Mouse (Mus musculus) cerebellum, postnatal 36 days (tissue): ENCODE measurements at regions not wholly inside any gene's neighbourhood (a gene's known extent, or its start where the extent isn't known, plus 50 kb on each side); places are given as distances from the start of the nearest gene placed in this dataset.

Experiments
- DNase-seq, 2 experiments: peaks; one replicate each; pipeline ENCODE4 v3.0.0; 2021 to 2022; ENCODE audit warnings: mixed read lengths in 2 of 2

DNA sequence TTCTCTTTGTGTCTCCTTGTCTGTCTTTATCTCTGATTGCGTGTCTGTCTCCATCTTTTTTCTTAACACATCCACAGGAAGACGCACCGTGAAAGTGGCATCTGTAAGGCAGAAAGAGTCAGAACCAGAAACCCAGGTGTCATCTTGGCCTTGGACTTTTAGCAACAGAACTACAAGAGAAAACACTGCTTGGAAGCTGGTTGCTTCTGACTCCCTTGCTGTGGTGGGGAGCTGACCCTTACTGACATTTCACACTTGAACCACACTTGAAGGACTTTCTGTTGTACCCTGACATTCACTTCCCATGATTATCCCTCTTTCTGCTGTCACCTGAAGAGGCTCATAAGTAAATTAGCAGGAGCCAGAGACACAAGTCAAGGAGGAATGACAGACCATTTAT lies 180.6 kb downstream of the Irx2 start:
- DNase-seq = no peak

DNA sequence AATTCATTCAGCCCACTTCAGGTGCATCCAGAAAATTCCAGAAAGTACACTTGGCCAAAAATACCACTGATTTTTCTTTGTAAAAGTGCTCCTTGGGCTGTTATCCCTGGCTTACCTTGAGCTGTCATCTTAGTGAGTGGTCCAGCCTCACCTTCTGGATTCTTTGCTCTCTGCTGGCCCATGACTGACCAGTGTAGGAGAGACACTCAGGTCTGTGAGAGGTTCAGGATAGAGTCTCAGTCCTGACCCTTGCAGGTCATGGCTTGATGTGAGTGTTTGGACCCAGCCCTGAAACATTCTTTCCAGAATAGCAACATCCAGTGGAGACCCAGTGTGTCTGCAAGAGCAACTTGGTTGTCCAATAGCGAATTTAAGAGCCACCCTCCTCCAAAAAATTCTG lies 182.0 kb downstream of the Irx2 start:
- DNase-seq = no peak

DNA sequence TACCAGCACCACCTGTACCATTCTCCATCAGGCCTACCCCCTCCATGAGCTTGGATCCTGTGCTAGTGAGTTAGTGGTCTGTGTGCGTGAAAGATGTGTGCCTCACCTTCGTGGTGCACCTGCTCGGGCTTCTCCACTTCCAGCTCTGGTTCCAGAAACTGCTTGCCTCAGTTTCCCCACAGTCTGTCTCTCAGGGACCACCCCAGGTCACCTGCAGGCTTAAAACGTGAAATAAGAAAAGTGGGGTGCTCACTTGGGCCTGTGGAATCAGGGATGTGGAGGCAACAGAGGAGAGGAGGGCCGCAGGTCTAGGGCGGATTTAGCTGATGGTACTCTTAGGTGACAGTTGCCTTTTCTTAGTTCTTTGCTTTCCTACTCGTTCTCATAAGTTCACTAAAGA lies 186.0 kb downstream of the Irx2 start:
- no peak for DNase-seq

DNA sequence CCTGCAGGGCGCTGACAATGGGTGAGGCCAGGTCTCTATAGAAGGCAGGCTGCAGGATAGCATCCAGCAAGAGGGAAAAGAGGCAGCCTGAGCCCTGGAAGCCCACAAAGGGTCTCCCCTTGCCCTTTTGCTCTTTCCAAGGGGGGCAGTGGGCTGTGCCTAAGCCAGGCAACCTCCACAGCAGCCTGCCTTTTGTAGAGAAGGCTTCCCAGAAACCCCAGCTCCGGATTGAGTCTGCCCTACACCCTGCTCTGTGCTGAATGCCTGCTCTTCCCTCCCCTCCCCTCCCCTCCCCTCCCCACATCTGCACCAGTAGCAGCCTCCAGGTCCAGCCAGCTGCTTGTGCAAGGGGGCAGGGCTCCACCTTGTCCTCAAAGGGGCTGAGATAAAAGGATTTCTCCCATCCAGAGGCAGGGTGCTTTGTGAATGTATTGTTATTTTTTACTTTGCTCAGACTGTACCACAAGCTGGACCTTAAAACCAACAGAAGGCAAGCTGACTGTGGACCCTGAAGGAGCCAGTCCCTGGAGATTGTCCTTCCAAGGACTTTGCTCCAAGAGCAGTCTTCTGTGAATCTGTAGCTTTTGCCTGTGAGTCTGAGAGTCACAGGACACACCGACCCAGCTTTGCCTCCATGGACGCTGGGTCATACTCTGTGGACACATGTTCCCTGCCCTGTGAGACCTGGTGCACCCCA lies 186.8 kb downstream of the Irx2 start:
- DNase-seq = no peak

DNA sequence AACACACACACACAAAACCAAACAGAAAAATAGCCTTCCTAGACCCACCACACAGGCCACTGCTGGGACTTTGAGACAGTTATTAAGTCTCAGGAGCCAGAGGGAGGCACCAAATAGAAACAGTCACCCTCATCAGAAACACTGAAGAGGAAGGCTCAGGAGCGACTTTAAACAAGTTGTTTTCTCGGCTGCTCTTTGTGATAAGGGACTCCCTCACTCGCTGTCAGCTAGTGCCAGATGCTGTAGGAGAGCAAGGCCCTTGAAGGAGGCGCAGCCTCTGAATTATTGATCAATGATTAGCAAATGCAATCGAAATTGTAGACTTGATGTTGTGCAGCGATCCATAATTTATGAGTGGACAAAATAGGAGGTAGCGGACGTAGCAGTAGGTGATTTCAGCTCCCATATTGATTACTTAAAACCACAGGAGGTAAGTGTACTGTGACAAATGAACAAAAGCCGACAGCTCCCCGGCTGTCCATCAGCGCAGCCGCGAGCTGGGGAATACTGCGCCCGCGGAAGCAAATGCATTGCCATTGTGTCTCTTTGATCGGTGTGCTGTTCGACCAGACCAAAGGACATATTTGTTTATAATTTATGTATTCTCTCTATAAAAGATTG lies 187.4 kb downstream of the Irx2 start:
- DNase-seq = no peak

DNA sequence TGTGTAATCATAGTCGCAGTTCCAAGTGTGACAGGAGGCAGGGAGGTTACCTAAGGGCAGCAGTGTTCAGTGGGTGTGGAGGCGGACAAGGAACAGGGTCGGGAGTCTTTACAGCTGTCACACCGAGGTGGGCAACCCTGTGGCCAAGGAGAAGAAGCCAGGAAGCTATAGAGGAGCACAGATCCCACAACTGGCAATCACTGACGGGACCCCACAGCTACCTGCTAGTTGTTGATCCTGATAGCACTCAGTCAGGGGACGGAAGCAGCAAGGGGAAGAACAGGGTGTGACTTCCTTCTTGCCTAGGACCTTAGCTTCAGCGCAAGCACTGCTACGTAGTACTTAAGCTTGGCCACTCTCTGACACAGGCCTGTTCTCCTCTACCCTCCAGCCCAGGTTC lies 188.2 kb downstream of the Irx2 start:
- DNase-seq = no peak

DNA sequence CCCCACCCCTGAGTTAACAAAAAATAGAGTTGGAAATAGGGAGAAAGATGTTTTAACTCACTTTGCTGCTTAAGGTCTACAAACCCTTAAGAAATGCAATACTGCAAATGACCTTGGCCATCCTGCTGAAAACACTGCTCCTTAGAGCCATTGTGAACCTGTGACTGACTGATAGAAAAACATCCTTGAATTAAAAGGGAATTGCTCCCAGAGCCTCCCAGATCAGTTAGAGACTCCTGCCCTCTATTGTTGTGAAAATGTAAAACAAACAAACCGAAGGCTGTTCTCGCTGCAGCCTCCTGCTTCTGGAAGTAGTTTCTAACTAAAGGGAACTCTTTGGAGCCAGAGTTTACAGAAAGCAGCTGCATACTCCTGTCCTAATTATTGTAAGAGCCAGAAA lies 188.9 kb downstream of the Irx2 start:
- DNase-seq = no peak

DNA sequence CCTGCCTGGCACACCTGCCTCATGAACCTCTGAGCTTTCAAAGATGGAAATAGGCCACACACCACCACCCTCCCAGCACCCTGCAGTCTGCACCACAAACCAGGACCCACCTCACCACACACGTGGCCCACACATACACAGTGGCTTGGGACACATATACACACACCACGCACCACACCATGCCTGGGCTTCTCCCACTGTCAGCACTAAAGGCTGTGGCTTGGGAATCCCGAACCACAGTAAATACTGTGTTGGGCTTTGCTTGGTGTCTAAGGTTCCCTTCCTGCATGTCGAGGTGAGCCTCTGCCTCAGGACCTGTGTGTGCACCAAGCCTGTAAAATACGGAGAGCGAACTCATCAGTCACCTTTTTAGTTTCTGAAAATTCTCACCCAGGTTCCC lies 189.3 kb downstream of the Irx2 start:
- no peak for DNase-seq

DNA sequence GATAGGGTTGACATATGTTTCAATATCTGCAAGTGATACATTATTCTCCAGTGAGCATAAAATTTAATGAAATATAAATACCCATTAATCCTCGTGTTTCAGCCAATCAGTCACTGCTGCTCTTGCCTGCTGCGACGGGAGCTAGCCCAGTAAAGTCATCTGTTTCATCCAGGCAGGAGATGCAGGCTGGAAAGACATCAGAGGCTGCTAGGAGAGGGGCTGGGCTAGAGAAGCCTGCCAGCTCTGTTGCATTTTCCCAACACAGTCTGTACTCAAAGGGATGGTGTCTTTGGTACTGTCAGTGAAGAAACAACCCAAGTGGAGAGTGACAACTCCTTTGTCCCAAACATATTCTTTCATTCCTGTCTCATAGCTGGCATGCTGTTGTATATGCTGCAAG lies 198.0 kb downstream of the Irx2 start:
- DNase-seq = no peak

DNA sequence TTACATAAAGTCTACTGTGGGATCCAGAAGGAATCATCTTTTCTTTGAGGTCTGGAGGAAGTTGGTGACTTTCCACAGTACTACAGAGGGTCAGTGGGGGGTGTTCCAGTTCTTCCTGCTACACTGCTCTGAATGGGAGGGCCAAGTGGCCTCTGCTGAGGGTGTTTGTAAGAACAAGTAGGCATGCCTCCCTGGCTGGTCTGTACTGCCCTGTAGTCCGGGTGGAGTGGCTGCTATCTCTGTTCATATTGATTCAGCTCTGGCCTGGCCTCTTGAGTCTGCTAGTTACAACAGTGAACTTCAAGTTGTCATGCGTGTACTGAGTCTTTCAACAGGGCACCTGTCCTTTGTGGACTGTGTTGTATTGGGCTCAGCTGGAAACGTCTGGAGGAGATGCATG lies 200.7 kb downstream of the Irx2 start:
- DNase-seq = no peak

DNA sequence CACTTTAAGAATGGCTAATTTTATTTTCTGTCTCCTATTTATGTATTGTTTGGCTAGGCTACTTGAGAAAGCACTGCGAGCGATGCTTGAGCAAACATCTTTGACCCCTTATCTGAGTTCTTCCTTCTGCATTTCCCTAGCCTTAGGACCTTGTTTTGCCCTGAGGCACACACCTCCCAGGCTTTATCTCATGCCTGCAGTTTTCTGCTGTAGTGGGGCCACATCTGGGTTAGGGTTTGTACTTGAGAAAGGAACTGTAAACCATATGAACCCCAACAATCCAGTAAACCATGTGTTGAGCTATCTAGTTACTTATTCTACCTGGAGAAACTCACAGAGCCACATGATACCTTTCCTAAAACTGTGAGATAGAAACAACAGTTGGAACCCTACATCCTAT lies 204.7 kb downstream of the Irx2 start:
- no peak for DNase-seq

DNA sequence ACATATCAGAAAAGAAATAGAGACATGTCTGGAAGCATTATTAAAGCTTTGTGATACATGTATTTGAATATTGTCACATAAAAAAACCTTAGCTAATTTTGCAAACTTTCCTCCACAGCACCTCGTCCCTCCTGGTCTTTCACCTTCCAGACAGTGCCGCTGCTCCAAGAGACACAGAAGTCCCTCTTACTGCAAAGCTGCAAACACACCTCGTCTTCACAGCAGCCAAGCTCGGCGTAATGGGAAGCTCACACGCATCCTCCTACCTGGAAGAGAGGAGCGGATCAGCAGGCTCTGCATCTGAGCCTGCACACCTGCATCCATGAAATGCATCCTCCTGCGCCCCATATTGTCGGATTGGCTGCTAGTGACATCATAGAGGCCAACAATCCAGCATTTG lies 208.4 kb downstream of the Irx2 start:
- no peak for DNase-seq

DNA sequence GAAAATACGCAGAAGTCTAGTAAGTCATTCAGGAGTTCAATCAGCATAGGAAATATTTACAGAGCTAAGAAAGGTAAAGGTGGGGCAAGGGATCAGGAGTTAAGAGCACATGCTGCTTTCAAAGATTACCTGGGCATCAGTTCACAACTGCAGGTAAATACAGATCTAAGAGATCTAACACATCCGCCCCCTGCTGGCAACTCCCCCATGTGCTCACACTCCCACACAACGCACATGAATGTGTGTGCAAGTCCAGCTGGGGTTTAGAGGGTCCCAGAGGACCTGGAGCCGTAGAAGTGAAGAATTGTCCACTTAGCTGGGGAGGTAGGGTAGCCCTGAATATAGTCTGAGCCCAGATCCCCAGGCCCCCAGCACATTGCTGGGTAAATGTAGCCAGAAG lies 219.5 kb downstream of the Irx2 start:
- no peak for DNase-seq

DNA sequence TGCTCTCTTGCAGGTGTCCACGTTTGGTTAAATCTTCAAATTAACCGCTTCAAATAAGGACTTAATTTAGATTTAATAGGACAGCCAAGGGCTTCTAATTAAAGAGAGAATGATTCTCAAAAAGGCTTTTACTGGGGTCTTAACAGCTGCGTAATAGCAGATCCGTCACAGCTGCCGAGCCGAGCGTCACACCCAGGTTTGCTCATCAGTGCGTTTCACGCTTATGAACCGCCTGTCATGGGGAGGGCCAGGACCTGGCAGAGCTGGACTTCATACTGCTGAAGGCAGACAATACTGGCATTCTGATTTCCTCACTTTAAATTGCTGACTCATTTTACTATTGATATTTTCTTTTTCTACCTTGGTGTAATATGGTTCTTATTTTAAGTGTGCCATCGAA lies 221.2 kb downstream of the Irx2 start:
- no peak for DNase-seq

DNA sequence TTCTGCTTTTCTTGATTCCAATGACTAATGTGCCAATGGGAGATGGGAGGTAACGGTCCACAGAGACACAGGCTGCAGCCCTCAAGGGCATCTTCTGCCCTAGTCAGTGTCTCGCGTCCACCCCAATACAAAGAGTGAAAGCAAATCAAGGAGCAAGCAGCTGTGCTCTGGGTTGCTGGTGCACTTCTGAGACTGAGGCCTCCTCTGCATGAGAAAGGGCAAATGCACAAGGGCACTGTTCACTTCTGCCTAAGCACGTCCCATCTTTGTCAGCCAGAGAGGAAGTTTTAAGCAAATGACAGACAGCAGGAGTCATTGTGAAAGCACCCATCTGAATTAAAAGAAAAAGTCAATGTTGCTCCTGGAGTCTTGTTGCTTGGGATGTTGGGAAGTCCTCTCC lies 224.3 kb downstream of the Irx2 start:
- DNase-seq = no peak

DNA sequence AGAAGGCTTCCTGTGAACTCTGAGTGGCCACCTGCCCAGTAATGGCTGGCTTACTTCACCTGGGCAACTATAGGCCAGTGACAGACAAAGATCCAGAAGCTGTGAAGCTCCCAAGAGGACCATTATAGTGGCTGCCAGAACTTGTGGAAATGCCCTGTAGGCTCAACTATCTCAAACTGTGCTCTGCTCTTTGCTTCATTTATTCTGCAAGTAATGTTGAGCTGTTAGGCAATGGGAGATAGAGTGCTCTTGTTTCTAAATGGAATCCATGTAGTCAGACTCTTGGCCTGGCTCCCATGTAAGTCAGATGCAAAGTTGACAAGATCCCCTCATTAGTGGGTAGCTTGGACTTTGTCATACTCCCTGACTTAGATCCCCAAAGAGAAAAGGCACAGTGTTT lies 247.3 kb downstream of the Irx2 start:
- DNase-seq = no peak

DNA sequence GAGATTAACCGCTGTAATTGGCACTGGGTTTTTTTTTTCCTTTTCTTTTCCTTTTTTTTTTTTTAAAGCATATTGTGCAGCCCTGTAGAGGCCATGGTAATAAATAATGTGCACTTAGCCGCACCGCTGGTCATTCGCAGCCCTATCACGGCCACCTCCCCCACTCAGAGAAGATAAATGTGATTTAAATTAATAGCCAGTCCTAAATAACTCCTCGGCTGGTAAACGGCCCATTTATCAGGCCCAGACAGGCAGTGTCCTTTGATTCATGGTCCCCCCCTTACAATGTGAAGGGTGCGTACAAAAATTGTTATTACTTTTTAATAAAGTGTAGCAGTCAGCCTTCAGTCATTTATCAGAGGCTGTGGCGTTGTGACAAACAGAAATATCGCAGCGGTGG lies 266.4 kb downstream of the Irx2 start:
- DNase-seq = no peak

DNA sequence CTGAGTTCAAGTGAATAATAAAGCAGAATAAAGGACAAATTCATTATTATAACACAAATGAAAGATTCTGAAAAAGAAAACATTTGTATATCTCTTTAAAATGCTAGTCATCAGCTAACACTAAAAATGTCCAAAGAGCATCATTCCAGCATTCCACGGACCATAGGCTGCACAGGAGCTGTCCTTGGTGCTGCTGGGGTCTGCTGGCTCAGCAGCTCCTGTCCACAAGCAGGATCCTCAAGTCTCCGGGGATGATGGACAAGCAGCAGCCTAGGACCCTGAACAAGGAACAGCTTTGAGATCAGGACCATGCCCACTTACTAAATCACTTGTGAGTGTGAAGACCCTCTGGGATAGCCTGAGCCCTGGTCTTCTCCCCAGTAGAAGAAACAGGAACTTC lies 274.0 kb downstream of the Irx2 start:
- no peak for DNase-seq

DNA sequence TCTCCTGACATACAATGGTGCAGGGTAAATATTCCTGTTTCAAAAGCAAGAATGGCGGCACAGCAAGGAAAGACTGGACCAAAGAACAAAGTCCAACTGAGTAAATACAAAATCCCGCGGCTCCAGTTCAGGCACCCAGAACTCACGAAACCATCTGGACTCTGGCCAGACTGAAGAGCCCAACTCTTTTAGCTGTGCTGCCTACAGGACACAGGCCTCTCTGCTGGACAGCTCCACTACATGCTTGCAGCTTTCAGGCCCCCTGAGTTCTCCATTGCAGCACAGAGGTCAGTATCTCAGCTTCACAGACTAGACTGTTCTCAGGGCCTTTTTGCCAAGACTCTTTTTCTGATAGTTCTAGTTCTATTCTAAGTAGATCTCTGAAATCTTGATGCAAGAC lies 290.3 kb downstream of the Irx2 start:
- DNase-seq = no peak

DNA sequence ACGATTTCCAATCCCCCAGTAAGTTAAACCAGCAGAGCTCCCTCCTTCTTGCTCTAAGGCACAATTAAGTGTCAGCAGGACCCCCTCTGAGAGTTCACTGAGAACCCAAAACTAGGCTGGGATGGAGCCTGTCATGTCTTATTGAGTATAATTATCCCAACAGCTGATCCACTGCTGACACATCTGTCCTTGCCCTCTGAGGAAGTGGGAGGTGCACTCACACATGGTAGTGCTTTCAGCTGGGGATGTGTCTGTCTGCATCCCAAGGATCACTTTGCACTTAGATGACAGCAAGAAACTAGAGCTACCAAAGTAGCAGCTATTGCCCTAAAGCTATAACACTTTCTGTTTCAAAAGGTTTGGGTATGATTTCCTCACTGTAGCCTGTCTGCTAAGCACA lies 291.7 kb downstream of the Irx2 start:
- DNase-seq = no peak

DNA sequence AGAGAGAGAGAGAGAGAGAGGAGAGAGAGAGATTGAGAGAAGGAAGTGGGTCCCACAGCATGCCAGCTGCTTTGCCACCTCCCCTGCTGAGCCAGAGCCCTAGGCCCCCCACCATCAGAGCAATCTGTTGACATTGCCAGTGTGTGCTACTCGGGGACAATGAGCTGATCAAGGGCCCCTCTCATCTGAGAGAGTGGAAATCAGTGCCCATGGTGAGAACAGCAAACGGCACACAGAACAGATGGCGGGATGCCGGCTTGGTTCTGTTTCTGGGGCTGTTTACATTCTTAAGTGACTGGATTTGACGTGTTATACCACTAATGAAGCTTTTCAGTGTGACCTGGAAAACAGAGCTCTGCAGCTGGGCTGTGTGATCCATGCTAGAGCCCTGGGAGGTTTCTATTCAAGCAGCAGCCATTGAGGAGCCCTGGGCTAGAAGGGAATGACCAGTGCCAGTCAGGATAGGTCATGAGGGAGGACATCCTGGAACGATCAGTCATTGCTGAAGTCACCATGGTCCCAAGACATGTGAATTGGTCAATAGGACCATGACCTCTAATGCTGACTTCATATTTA lies 296.0 kb downstream of the Irx2 start:
- DNase-seq = no peak

DNA sequence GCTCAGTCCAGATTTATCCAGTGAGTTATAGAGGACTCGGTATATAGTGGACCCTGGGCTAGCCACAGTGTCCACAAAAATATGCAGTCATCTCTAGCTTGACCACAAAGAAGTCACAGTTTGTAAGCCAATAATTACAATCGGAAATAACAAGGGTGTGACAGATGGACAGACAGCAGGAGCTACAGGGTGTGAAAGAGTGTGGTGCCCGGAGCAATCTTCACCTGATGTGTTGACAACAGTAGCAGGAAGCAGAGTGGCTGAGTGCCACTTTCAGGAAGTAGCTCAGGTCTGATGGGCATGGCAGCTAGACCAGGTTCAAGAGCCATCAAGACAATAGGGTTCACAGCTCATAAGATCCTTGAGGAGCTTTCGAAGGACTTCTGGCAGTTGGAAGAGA lies 308.6 kb downstream of the Irx2 start:
- peak; percentile 30 to 37 for DNase-seq

DNA sequence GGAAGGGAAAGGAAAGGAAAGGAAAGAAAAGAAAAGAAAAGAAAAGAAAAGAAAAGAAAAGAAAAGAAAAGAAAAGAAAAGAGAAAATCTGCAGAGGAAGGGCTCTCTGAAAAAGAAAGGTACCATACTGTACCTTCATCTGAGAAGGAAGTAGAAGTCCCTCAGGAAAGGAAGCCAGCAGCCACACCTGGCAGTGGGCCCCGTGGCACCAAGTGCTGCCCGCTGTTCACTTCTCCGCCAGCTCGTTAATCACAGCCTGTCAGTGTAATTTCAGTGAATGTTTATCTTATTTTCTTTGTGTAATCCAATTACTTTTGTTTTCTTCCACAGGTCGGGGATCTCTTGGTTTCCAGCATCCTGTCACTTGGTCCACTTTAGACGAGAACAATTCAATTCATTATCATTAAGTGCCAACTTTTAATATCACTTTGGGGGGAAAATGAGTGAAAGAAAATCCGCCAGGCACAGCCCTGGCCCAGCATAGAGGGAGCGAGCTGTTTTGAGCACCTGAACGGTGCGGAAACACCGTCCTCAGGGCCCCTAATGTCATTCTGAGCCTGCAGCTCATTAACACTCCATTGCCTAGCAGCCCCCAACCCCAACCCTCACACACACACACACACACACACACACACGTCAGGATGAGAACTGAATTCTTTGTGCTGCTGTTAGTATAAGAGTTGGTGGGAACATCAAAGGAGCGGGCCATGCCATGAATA lies 309.7 kb downstream of the Irx2 start:
- DNase-seq = peak; percentile 10 to 31
